Mouse (Mus musculus) frontal cortex, postnatal 36 days (tissue): Measurements from ENCODE around the gene Myl4.

Experiments used
- DNase-seq, 2 experiments: peaks; one replicate each; pipeline ENCODE4 v3.0.0; 2022; ENCODE audit warnings: low spot score in 2 of 2

Gene Myl4

DNA sequence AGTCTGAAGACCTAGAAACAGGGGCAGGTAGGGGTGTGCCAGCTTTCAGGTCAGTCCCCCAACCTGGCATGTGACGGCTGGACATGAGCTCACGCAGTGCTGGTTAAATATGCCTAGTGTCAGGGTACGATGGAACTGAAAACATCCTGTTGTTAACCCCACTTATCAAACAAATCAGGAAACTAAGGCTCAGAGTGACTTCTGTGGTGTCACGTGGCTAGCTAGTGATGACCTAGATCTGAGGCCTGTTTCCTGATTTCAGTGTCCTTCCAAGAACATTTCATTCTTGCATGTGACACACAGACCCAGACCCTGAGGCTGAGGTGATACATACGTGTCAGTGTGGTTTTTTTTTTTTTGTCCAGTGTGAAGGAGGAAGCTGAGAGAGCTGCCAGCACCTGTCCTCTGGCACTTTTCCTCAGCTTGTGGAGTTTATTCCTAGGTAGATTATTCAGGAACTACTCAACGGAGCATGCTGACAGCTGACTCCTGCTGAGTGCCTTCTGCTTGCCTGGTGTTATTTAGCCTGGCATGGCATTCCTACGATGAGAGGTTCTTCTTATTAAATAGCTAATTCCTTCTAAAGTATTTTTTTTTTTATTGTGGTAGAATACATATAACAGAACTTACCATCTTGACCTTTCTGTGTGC is 79.8 kb downstream of the Myl4 start:
- no peak for DNase-seq

DNA sequence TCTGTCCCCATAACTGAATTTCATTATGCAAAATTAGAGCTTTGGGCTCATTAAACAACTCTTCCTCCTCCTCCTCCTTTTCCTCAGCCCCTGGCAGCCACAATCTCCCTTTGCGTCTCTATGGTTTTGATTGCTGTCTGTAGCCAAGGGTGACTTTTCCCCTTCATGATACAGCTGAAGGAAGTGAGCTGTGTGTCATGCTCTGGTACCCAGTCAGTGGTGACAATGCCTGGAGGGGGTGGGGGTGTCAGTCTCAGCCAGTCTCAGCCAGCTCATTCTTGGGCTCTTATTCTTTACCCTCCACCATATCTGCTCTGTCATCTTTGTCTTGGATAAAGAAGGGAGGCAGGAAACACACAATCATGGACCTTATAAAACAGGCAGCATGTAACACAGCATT is 80.8 kb downstream of the Myl4 start:
- no peak for DNase-seq

DNA sequence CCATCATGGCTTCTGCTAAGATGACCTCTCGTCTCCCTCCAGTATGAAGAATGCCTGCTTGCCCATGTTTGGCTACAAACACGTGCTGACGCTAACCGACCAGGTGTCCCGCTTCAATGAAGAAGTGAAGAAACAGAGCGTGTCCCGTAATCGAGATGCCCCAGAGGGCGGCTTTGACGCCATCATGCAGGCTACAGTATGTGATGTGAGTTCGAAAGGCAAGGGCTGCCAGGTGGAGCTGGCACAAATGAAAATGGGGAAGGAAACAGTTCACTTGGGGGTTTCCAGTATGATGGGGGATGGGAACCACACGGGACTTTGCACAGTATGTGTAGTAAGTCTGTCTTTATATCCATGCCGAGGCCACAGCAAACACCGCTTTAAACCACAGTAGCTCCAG is 86.5 kb downstream of the Myl4 start:
- no peak for DNase-seq

GRCm38 (mm10) chr11:104638006-104638405 is 87.5 kb downstream of the Myl4 start:
- no peak for DNase-seq

- no peak for DNase-seq
These were observed 88.4 kb downstream of the Myl4 start for GRCm38 (mm10) chr11:104638906-104639305.

- DNase-seq = no peak
These were observed 89.2 kb downstream of the Myl4 start for GRCm38 (mm10) chr11:104639634-104640033.

GRCm38 (mm10) chr11:104640894-104641293 is 90.4 kb downstream of the Myl4 start:
- no peak for DNase-seq

DNA sequence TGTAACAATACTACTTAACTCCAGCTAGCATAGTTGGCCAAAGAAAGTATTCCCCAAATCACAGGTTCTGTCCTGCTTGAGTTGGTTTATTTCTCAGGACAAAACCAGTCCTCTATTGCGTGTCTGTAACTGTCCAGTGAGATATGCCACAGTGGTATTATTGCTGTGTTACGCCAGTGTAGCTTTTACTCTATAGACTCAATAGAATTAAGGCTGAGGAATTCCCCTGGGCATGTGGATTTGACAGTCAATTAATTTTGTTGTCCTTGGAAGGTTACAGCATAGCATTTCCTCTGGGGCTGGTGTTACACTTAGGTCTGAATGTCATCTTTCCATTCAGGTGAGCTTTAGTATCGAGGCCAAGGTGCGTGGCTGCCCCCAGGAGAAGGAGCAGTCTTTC is 92.8 kb downstream of the Myl4 start:
- DNase-seq = no peak
